Mouse (Mus musculus) thymus, adult 2 months (tissue): Measurements from ENCODE around the gene Uvssa.

Experiments
- CTCF ChIP-seq: fragments of 200-500 bp; IDR thresholded peaks from 2 replicates; pipeline ENCODE4 v1.5.1; 2012; ENCODE audit warnings: mild to moderate bottlenecking, control low read depth, low read length, moderate library complexity, borderline replicate concordance; ENCODE audit not compliant: control insufficient read depth, poor library complexity, insufficient read depth; ENCODE audit errors: extremely low read depth
- POLR2A ChIP-seq: fragments of 200-500 bp; IDR thresholded peaks from 2 replicates; pipeline ENCODE4 v1.6.1; 2012; ENCODE audit warnings: mild to moderate bottlenecking, low read length, control low read depth, moderate library complexity; ENCODE audit not compliant: control insufficient read depth, poor library complexity, insufficient read depth; ENCODE audit errors: extremely low read depth

DNA sequence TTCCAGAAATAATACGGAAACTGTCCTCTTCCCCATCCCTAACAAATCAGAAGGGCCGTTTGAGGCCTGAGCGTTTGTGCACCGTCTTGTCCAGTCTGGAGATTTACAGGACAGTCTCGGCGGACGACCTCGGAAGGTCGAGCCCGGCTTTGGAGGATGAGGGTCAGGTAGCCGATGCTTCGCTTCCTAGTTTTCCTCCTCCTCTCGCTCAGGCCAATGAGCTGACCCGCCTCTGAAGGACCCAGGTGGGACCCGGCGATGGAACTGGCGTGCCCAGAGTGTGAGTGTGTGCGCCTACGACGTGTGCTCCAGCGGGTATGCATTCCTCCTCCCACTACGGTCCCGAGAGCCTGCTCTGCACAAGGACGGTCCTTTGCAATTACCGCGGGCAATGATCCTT, 56.8 kb downstream of the Uvssa start:
- TF ChIP-seq CTCF (no peak), POLR2A (no peak)
